Mouse (Mus musculus) fibroblast of lung, adult 2 months (primary cell): Measurements from ENCODE around the gene Rnf133.

Experiments
- DNase-seq: peaks from one replicate; pipeline ENCODE4 v3.0.0-alpha.2; 2011; ENCODE audit warnings: low read depth

Gene Rnf133

GRCm38 (mm10) chr6:23650205-23650604, at the start of gene Rnf133:
Gene Rnf133, minus strand, starts transcription at chr6:23650305.
- no peak for DNase-seq

GRCm38 (mm10) chr6:23678172-23678571, 28.1 kb upstream of the Rnf133 start:
- no peak for DNase-seq

- no peak for DNase-seq
Measured at GRCm38 (mm10) chr6:23655036-23655435, 4.9 kb upstream of the Rnf133 start, which contains the start of gene Rnf148. Gene Rnf148, minus strand, starts transcription at chr6:23655136.

GRCm38 (mm10) chr6:23648732-23649131, 1.4 kb downstream of the Rnf133 start:
- no peak for DNase-seq

- no peak for DNase-seq
Measured at GRCm38 (mm10) chr6:23647627-23648247, 2.4 kb downstream of the Rnf133 start.

GRCm38 (mm10) chr6:23637081-23637480, 13.0 kb downstream of the Rnf133 start:
- no peak for DNase-seq

- DNase-seq = no peak
Measured at GRCm38 (mm10) chr6:23635208-23635607, 14.9 kb downstream of the Rnf133 start.

- no peak for DNase-seq
Measured at GRCm38 (mm10) chr6:23634016-23634415, 16.1 kb downstream of the Rnf133 start.

GRCm38 (mm10) chr6:23630465-23630864, 19.6 kb downstream of the Rnf133 start:
- no peak for DNase-seq
